Mouse (Mus musculus) liver, embryonic 16.5 days (tissue): Measurements from ENCODE around the gene Zmpste24. TPM values are rescaled to one million over a fixed set of nuclear protein-coding genes. Genes with fewer than 3 reads are reported as not detected.

Source experiments
- ATAC-seq: fragments of 200-750 bp; cut with Nextera tagmentation; 2 replicates; pipeline ENCODE4 v1.8.0; 2017; ENCODE audit warnings: low read depth, mild to moderate bottlenecking, moderate number of reproducible peaks, moderate library complexity
- H3K27ac ChIP-seq: fragments of 300-500 bp; sonication (generic); 2 replicates; pipeline ENCODE4 v1.5.1; 2014; ENCODE audit warnings: mild to moderate bottlenecking, low read length
- H3K27me3 ChIP-seq: fragments of 300-500 bp; sonication (generic); 2 replicates; pipeline ENCODE4 v1.6.1; 2014; ENCODE audit warnings: low read depth, low read length, mixed read lengths; ENCODE audit not compliant: control insufficient read depth, insufficient read depth
- H3K36me3 ChIP-seq: fragments of 300-500 bp; sonication (generic); 2 replicates; pipeline ENCODE4 v1.6.1; 2014; ENCODE audit warnings: mild to moderate bottlenecking; ENCODE audit not compliant: control insufficient read depth, insufficient read depth
- H3K4me1 ChIP-seq: fragments of 300-500 bp; sonication (generic); 2 replicates; pipeline ENCODE4 v1.6.1; 2014; ENCODE audit warnings: low read depth, low read length, mixed read lengths; ENCODE audit not compliant: control insufficient read depth
- H3K4me2 ChIP-seq: fragments of 300-500 bp; sonication (generic); 2 replicates; pipeline ENCODE4 v1.6.1; 2014; ENCODE audit warnings: low read depth, low read length, mixed read lengths
- H3K4me3 ChIP-seq: fragments of 300-500 bp; sonication (generic); 2 replicates; pipeline ENCODE4 v1.5.1; 2014; ENCODE audit warnings: low read depth, mild to moderate bottlenecking, low read length
- H3K9ac ChIP-seq: fragments of 300-500 bp; sonication (generic); 2 replicates; pipeline ENCODE4 v1.6.1; 2014; ENCODE audit warnings: low read depth, low read length
- H3K9me3 ChIP-seq: fragments of 300-500 bp; sonication (generic); replicated peaks from 2 replicates; pipeline ENCODE4 v1.6.1; 2016; ENCODE audit warnings: low read length; ENCODE audit not compliant: control insufficient read depth
- WGBS: fragments of 180-500 bp; shearing (Covaris S2); extraction: QIAGEN DNeasy Blood & Tissue Kit; methylation state at CpG from one replicate; pipeline ENCODE4 v1.1.7; 2014; ENCODE audit not compliant: insufficient replicate concordance; 5-methylcytosine and 5-hydroxymethylcytosine counted together
- polyA plus RNA-seq: library from polyadenylated mRNA; unstranded; fragments of >200 nt; fragmentation: Nextera tagmentation; extraction: Ambion mirVana; gene quantifications from 2 replicates; pipeline ENCODE4 v1.2.1, GENCODE M21; 2015

Zmpste24 gene
- polyA plus RNA-seq, 1 experiment from 2014 or later: 20.5 TPM

DNA sequence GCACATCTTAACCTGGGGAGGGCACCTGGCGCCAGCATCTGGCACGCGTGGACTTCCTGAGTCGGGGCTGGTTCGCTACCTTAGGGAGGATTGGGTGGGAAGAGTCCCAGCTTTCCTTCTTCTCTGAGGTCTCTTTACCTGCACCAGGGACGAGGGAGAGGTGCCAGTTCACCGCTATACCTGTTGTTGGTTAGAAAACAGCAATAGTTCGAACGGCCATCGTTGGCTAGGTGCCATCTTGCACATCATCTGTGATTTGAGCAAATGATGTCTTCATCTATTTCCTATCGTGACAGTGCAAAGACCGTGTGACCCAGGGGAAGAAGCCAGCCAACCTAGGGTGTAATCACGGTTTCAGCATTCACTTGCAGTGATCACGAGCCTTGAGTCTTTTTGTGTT lies 57.7 kb downstream of the Zmpste24 start:
- Histone ChIP-seq H3K9me3 (no peaks in the 10 kb centered on the region), H3K9ac (no peak overlapping the region), H3K4me3 (no peak overlapping the region), H3K27me3 (peaks cover 30% of the 10 kb centered on the region), H3K27ac (no peak overlapping the region), H3K36me3 (no peaks in the 10 kb centered on the region), H3K4me2 (no peak overlapping the region), H3K4me1 (no peaks in the 10 kb centered on the region)
- no peak for ATAC-seq
- 50% methylated on average over 14 of the region's 14 CpGs for WGBS

DNA sequence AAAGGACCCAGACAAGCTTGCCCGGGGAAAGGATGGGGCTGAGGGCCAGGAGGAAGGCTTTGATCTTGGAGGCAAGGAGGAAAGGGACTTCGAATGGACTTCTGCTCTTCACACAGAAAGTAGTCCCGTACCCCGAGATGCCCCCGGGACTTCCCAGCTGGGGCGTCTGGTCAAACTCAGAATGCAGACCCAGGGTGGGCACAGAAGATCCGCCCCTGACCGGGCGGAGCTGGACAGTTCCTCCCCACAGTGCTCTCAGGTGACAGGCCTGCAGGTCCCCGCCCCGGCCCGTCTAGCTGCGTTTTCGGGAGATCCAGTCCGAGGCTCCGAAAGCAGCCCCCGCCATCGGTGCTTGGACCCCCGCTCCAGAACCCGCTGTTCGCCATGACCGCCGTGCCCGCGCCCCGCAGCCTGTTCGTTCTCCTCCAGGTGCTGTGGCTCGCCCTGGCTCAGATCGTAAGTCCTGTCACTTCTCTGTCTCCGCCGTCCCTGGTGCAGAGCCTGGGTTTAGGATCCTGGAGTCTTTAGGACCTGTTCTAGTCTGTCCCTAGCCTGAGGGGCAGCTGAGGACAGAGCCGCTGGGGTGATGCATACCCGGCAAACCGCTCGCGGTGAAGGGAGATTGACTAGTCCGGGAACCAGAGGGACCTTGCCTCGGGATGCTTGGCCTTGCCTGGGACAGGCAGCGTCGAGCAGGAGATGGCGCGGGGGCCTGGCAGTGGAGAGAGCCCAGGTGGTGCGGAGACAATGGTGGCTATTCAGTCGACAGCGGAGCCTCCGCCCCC lies 58.5 kb downstream of the Zmpste24 start, which contains the start of gene Col9a2:
Gene Col9a2 (plus strand): TSS at position 55 of the 785 bp plus-strand sequence.
- Histone ChIP-seq H3K9ac (peak within 1 kb of the TSS; percentile 32; the same call in 1 of the 2 replicates), H3K9me3 (no peaks in the 10 kb centered on the region), H3K36me3 (no peaks in the 10 kb centered on the region), H3K4me2 (peak within 1 kb of the TSS; percentile 59), H3K4me3 (peak within 1 kb of the TSS; percentile 41), H3K4me1 (no peaks in the 10 kb centered on the region), H3K27me3 (peaks cover 30% of the 10 kb centered on the region), H3K27ac (no peak within 1 kb of the TSS)
- 3% methylated on average over 46 of the region's 46 CpGs for WGBS
- ATAC-seq: no peak

DNA sequence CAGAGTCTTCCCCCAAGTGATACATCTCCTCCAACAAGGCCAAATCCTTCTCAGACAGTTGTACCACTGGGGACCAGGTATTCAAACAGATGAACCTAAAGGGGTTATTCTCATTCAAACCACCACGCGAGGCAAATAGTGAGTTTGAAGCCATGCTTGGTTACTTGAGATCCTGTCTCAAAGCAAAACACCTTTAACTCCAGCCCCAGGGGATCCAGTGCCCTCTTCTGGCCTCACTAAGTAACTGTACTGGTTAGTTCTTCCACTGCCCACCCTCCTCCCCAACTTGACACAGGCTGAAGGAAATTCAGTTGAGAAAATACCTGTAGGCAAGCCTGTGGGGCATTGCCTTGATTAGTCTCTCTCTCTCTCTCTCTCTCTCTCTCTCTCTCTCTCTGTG lies 65.0 kb downstream of the Zmpste24 start:
- Histone ChIP-seq H3K4me3 (no peak overlapping the region), H3K27ac (no peak overlapping the region), H3K36me3 (no peaks in the 10 kb centered on the region), H3K9me3 (no peaks in the 10 kb centered on the region), H3K4me2 (no peak overlapping the region), H3K4me1 (no peaks in the 10 kb centered on the region), H3K27me3 (no peaks in the 10 kb centered on the region; the same call in none of the 2 replicates), H3K9ac (no peak overlapping the region)
- no peak for ATAC-seq
- 55% methylated on average over 2 of the region's 2 CpGs for WGBS

DNA sequence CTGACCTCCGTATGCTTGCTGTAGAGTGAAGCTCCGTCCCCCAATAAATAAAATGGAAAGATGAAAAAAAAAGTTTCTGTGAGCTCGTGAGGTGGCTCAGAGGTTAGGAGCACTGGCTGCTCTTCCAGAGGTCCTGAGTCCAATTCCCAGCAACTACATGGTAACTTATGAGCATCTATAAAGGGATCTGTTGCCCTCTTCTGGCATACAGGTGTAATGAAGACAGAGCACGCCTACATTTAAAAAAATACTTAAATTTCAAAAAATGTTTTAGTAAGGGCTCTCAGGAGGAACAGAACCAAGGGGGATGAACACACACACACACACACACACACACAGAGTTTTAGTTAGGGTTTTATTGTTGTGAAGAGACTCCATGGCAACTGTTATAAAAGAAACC lies 66.6 kb downstream of the Zmpste24 start:
- 44% methylated on average over 4 of the region's 4 CpGs for whole genome bisulfite sequencing
- Histone ChIP-seq H3K4me3 (no peak overlapping the region), H3K36me3 (no peaks in the 10 kb centered on the region), H3K27ac (no peak overlapping the region), H3K27me3 (no peaks in the 10 kb centered on the region), H3K9ac (no peak overlapping the region), H3K4me1 (no peaks in the 10 kb centered on the region), H3K4me2 (no peak overlapping the region), H3K9me3 (no peaks in the 10 kb centered on the region)
- ATAC-seq: no peak

DNA sequence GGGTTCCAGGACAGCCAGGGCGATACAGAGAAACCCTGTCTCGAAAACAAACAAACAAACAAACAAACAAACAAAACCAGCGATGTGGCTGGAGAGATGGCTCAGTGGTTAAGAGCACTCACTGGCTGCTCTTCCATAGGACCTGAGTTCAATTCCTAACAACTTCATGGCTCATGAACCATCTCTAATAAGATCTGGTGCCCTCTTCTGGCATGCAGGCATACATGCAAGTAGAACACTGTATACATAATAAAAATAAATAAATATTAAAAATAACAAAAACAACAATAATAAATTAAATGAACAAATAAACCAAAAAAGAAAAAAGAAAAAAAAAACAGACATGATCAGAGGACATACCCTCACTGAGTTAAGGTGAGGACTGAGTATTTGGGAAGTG lies 68.4 kb downstream of the Zmpste24 start:
- Histone ChIP-seq H3K27me3 (no peaks in the 10 kb centered on the region), H3K9ac (no peak overlapping the region), H3K4me1 (peaks cover 3% of the 10 kb centered on the region; the same call in 1 of the 2 replicates), H3K4me3 (no peak overlapping the region), H3K4me2 (no peak overlapping the region), H3K27ac (no peak overlapping the region), H3K36me3 (no peaks in the 10 kb centered on the region), H3K9me3 (no peaks in the 10 kb centered on the region)
- no peak for ATAC-seq
- 60% methylated on average over 3 of the region's 3 CpGs for WGBS

DNA sequence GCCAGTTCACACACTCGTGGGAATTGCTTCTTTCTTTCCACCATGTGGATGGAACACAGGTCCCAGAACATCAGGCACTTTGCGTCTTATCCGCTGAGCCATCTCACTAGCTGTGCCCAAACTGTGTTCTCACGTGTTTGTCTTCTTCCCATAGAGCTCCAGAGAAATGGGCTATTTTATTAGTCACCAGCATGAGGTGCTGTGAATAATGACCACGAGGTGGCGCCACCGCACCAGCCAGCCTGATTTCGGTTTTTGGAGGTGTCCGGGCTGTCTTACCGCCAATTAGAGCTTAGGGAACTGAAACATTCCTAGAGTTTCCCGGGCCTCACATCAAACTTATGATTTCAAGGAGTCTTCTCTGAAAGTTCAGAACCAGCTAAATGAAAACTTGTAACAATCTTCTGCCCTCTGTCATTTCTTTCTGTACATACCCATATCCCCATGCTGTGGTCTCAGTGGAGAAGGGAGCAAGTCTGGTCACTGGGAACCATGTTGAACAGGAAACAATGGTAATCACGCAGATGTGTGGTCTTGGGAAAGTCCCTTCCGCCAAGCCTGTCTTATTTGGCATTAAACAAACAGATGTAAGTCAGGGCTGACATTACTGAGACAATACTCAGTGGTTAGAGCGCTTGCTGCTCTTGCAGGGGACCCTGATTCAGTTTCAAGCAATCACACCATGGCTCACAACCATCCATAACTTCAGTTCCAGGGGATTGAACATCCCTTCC lies 69.2 kb downstream of the Zmpste24 start:
- no peaks in the 10 kb centered on the region for H3K9me3 ChIP-seq
- ATAC-seq: no peak
- no peaks in the 10 kb centered on the region for H3K27me3 ChIP-seq
- H3K27ac ChIP-seq: no peak overlapping the region
- H3K4me2 ChIP-seq: no peak overlapping the region
- no peak overlapping the region for H3K9ac ChIP-seq
- no peaks in the 10 kb centered on the region for H3K36me3 ChIP-seq
- peaks cover 7% of the 10 kb centered on the region; the same call in 1 of the 2 replicates for H3K4me1 ChIP-seq
- H3K4me3 ChIP-seq: no peak overlapping the region
- 31% methylated on average over 14 of the region's 14 CpGs for WGBS

DNA sequence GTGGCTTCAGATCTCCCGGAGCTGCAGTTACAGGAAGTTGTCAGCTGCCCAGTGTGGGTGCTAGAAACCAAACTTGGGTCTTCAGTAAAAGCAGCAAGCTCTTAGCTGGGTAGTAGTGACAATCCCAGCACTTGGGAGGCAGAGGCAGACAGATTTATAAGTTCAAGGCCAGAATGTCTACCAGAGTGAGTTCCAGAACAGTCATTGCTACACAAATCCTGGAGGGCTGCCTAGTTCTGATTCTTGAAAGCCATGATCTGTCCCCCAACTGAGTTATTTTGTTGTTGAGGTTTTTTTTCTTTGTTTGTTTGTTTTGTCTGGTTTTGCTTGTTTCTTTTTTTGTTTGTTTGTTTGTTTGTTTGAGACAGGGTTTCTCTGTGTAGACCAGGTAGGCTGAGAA lies 69.9 kb downstream of the Zmpste24 start:
- WGBS: 30% methylated on average over 1 of the region's 1 CpGs
- Histone ChIP-seq H3K9me3 (no peaks in the 10 kb centered on the region), H3K4me2 (no peak overlapping the region), H3K27ac (no peak overlapping the region), H3K27me3 (no peaks in the 10 kb centered on the region), H3K4me1 (peaks cover 8% of the 10 kb centered on the region; the same call in 1 of the 2 replicates), H3K9ac (no peak overlapping the region), H3K36me3 (no peaks in the 10 kb centered on the region), H3K4me3 (no peak overlapping the region)
- ATAC-seq: no peak

DNA sequence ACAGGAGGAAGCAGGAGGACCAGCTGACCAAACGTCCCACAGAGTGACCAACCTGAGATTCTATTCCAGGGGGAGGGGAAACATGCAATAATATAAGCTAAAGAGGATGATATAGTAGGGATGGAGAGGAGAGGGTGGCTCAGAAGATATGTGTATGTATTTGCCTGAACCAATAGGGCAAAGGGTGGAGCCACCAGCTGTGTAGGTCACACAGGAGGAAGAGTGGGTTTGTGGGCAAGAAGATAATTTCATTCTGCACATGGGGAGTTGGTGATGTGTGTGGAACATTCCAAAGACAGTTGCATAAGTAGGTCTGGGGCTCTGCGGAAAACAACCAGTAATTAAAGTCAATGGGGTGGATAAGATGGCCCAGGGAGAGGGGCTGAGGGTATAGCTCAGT lies 72.4 kb downstream of the Zmpste24 start:
- Histone ChIP-seq H3K4me3 (no peak overlapping the region), H3K9me3 (no peaks in the 10 kb centered on the region), H3K36me3 (no peaks in the 10 kb centered on the region), H3K27me3 (no peaks in the 10 kb centered on the region), H3K4me1 (peaks cover 12% of the 10 kb centered on the region; the same call in 1 of the 2 replicates), H3K27ac (no peak overlapping the region), H3K4me2 (no peak overlapping the region), H3K9ac (no peak overlapping the region)
- peak; percentile 54 for ATAC-seq
- WGBS: 31% methylated on average over 2 of the region's 2 CpGs

DNA sequence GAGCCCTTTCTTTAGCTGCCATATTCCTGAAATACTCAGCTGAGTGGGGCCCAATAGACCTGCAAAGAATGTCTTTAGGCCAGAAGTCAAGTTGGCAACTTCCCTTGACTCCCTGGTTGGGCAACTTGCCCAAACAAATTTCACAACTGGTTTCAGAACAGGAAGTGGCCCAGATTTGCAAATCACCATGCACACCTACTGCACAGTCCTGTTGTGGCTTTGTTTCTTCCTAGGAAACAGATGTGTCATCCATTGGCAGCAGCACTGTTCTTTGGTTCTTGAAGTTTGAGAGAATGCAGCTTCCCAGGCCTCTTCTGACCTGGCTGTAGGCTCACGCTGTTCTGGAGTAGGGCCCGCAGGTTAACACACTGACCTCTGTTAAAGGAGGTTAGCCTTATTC lies 74.1 kb downstream of the Zmpste24 start:
- H3K4me3 ChIP-seq: no peak overlapping the region
- ATAC-seq: peak; percentile 40
- H3K27ac ChIP-seq: peak overlapping the region; percentile 25; the same call in 1 of the 2 replicates
- no peaks in the 10 kb centered on the region for H3K27me3 ChIP-seq
- H3K4me1 ChIP-seq: peaks cover 13% of the 10 kb centered on the region; the same call in 1 of the 2 replicates
- H3K9me3 ChIP-seq: no peaks in the 10 kb centered on the region
- no peak overlapping the region for H3K4me2 ChIP-seq
- no peaks in the 10 kb centered on the region for H3K36me3 ChIP-seq
- no peak overlapping the region for H3K9ac ChIP-seq
- 48% methylated on average over 2 of the region's 2 CpGs for WGBS
